18 mouse cellular contexts compared by ENCODE assay signal in genomic region chr3:22133626-22134025, GRCm38 (mm10).
"Had no signal": no experiment of that assay in that cellular context is flagged by ENCODE, and none has a peak within 500 bp of the region (broad histone marks: within the 10 kb centered on the region; RNA-seq: fewer than 3 reads in every experiment).

No protein-coding gene starts in this region.

- H3K4me2 ChIP-seq: liver, embryonic 12.5 days; lung, embryonic 14.5 days; midbrain, embryonic 12.5 days; neural tube, embryonic 12.5 days had no signal

- H3K9me3 ChIP-seq: liver, embryonic 12.5 days; midbrain, embryonic 10.5 days; midbrain, embryonic 12.5 days; neural tube, embryonic 12.5 days had no signal

- H3K27me3 ChIP-seq: liver, embryonic 12.5 days; midbrain, embryonic 12.5 days; neural tube, embryonic 12.5 days had no signal

- H3K4me1 ChIP-seq: midbrain, embryonic 10.5 days; midbrain, embryonic 12.5 days; neural tube, embryonic 12.5 days had no signal

- H3K36me3 ChIP-seq: neural tube, embryonic 12.5 days had no signal

- H3K4me3 ChIP-seq: liver, embryonic 12.5 days; midbrain, embryonic 10.5 days; midbrain, embryonic 12.5 days; myocyte; neural tube, embryonic 12.5 days had no signal

- H3K27ac ChIP-seq: liver, embryonic 12.5 days; liver, embryonic 14.5 days; midbrain, embryonic 10.5 days; midbrain, embryonic 12.5 days; neural tube, embryonic 12.5 days had no signal

- H3K9ac ChIP-seq: liver, embryonic 12.5 days; liver, embryonic 14.5 days; lung, embryonic 14.5 days; midbrain, embryonic 12.5 days; neural tube, embryonic 12.5 days had no signal

- ATAC-seq: liver, embryonic 12.5 days; midbrain, embryonic 16.5 days had no signal

- DNase-seq: lung, adult 18-20 months; lung, embryonic 14.5 days; lung, postnatal 10 days; lung, postnatal 4 days; midbrain, embryonic 14.5 days; retina, postnatal 1 day; right cerebral cortex, adult 18-20 months; right cerebral cortex, postnatal 14 days; thymus, adult 18-20 months; thymus, postnatal 14 days; thymus, postnatal 36 days had no signal
